Mouse (Mus musculus) thymus, adult 2 months (tissue): ENCODE measurements at regions not wholly inside any gene's neighbourhood (a gene's known extent, or its start where the extent isn't known, plus 50 kb on each side); places are given as distances from the start of the nearest gene placed in this dataset.

Source experiments
- DNase-seq: peaks from one replicate; pipeline ENCODE4 v3.0.0; 2021
- H3K27ac ChIP-seq: fragments of 200-500 bp; 2 replicates; pipeline ENCODE4 v1.5.1; 2012; ENCODE audit warnings: low read length, control low read depth; ENCODE audit not compliant: control insufficient read depth, insufficient read depth
- H3K27me3 ChIP-seq: fragments of 200-500 bp; 2 replicates; pipeline ENCODE4 v1.6.1; 2012; ENCODE audit warnings: mild to moderate bottlenecking, low read length, moderate library complexity, mixed read lengths; ENCODE audit not compliant: control insufficient read depth, insufficient read depth
- H3K36me3 ChIP-seq: fragments of 200-500 bp; 2 replicates; pipeline ENCODE4 v1.6.1; 2012; ENCODE audit warnings: mild to moderate bottlenecking, low read length, moderate library complexity; ENCODE audit not compliant: control insufficient read depth, insufficient read depth
- H3K4me1 ChIP-seq: fragments of 200-500 bp; replicated peaks from 2 replicates; pipeline ENCODE4 v1.6.1; 2012; ENCODE audit warnings: low read length; ENCODE audit not compliant: control insufficient read depth, insufficient read depth
- H3K4me3 ChIP-seq: fragments of 200-500 bp; 2 replicates; pipeline ENCODE4 v1.5.1; 2012; ENCODE audit warnings: mild to moderate bottlenecking, low read length, control low read depth, moderate library complexity; ENCODE audit not compliant: control insufficient read depth, insufficient read depth
- CTCF ChIP-seq: fragments of 200-500 bp; IDR thresholded peaks from 2 replicates; pipeline ENCODE4 v1.5.1; 2012; ENCODE audit warnings: mild to moderate bottlenecking, control low read depth, low read length, moderate library complexity, borderline replicate concordance; ENCODE audit not compliant: control insufficient read depth, poor library complexity, insufficient read depth; ENCODE audit errors: extremely low read depth
- POLR2A ChIP-seq: fragments of 200-500 bp; IDR thresholded peaks from 2 replicates; pipeline ENCODE4 v1.6.1; 2012; ENCODE audit warnings: mild to moderate bottlenecking, low read length, control low read depth, moderate library complexity; ENCODE audit not compliant: control insufficient read depth, poor library complexity, insufficient read depth; ENCODE audit errors: extremely low read depth
- WGBS: fragments of 180-500 bp; shearing (Covaris S2); methylation state at CpG from one replicate; pipeline ENCODE4 v1.1.7; 2018; 5-methylcytosine and 5-hydroxymethylcytosine counted together

GRCm38 (mm10) chr17:68097436-68097835 lies 93.5 kb upstream of the Arhgap28 start:
- no peaks in the 10 kb centered on the region for H3K27me3 ChIP-seq
- no peak for TF ChIP-seq POLR2A
- TF ChIP-seq CTCF = no peak
- no peaks in the 10 kb centered on the region for H3K4me1 ChIP-seq
- no peaks in the 10 kb centered on the region for H3K36me3 ChIP-seq
- WGBS = 89% methylated on average over 6 of the region's 6 CpGs
- H3K27ac ChIP-seq = no peak overlapping the region
- DNase-seq = no peak
- H3K4me3 ChIP-seq = no peak overlapping the region

GRCm38 (mm10) chr17:68100093-68100492 lies 96.2 kb upstream of the Arhgap28 start:
- H3K27me3 ChIP-seq = no peaks in the 10 kb centered on the region
- H3K4me1 ChIP-seq = no peaks in the 10 kb centered on the region
- WGBS = 18% methylated on average over 2 of the region's 2 CpGs
- TF ChIP-seq CTCF (no peak), POLR2A (no peak)
- no peaks in the 10 kb centered on the region for H3K36me3 ChIP-seq
- no peak overlapping the region for H3K4me3 ChIP-seq
- DNase-seq = no peak
- no peak overlapping the region for H3K27ac ChIP-seq

DNA sequence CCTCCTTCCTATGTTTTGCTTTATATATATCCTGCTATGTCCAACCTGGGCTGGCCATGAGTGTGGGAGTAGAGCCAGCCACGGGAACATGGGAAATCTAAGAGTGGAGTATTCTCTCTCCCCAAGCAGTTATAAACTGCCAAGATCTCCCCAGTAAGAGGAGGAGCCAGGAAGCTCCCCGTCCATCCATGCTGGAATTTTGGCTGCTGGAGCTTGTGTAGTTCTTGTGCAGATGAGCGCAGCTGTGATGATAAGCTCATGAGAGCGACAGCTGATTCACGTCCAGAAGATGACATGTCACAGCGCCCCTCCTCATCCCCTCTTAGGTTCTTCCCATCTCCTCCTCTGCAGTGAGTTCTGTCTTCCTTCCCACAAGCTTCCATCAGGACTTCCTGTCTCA lies 99.4 kb upstream of the Arhgap28 start:
- no peak for DNase-seq
- H3K4me1 ChIP-seq = no peaks in the 10 kb centered on the region
- H3K4me3 ChIP-seq = no peak overlapping the region
- H3K27ac ChIP-seq = no peak overlapping the region
- TF ChIP-seq CTCF (no peak), POLR2A (no peak)
- 88% methylated on average over 6 of the region's 6 CpGs for WGBS
- no peaks in the 10 kb centered on the region for H3K27me3 ChIP-seq
- no peaks in the 10 kb centered on the region for H3K36me3 ChIP-seq

GRCm38 (mm10) chr17:68106366-68106765 lies 102.4 kb upstream of the Arhgap28 start:
- Histone ChIP-seq H3K27me3 (no peaks in the 10 kb centered on the region), H3K4me1 (no peaks in the 10 kb centered on the region), H3K4me3 (no peak overlapping the region), H3K27ac (no peak overlapping the region), H3K36me3 (no peaks in the 10 kb centered on the region)
- no peak for TF ChIP-seq CTCF
- TF ChIP-seq POLR2A = no peak
- DNase-seq = no peak
- 16% methylated on average over 8 of the region's 8 CpGs for WGBS

DNA sequence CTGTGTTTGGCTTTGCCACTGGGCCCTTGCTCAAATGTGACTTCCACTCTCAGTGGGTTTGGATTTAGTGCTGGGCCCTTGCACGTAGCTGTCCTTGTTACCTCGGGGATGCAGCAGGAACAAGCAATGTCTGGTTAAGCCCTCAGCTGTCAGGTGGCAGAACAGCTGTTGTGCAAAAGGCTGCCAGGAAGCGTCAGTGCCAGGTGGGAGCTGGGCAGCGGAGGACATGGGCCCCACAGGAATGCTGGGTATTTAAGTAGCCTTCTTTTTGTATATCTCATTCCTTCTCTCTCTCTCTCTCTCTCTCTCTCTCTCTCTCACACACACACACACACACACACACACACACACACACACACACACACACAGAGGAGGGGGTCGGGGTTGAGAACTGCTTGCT lies 104.0 kb upstream of the Arhgap28 start:
- DNase-seq = no peak
- no peaks in the 10 kb centered on the region for H3K4me1 ChIP-seq
- H3K27me3 ChIP-seq = no peaks in the 10 kb centered on the region
- TF ChIP-seq CTCF (no peak), POLR2A (no peak)
- no peaks in the 10 kb centered on the region for H3K36me3 ChIP-seq
- H3K4me3 ChIP-seq = no peak overlapping the region
- WGBS = 42% methylated on average over 5 of the region's 5 CpGs
- no peak overlapping the region for H3K27ac ChIP-seq

DNA sequence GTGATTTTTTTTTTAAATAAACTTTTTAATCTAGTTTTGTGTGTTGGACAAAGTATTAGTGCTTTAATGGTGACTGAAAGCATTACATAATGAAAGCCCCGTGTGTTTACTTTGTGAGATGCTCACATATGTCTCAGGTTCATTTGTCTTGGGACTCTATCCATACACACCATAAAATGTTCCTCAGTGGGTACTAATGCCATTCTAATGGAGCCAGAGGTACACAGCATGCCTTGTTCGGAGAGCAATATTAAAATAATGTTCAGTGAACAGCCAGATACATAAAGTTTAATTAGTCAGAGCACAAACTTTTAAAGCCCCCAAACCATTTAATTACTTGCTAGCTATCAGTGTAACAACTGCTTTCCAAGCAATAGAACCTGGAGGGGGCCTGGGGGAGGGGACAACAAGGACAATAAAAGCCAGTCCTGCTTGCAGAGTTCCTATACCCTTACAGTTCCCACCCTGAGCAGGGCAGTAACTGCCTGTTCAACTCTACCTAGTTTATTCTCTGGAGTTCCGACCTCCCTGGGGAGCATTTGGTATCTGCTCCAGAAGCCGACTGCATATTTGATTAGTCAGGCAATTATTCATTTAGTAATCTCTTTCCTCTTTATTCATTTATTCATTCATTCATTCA lies 108.0 kb upstream of the Arhgap28 start:
- Histone ChIP-seq H3K27ac (no peak overlapping the region), H3K4me1 (no peaks in the 10 kb centered on the region), H3K4me3 (no peak overlapping the region), H3K36me3 (no peaks in the 10 kb centered on the region), H3K27me3 (no peaks in the 10 kb centered on the region)
- TF ChIP-seq POLR2A (no peak), CTCF (no peak)
- DNase-seq = no peak
- 96% methylated on average over 4 of the region's 4 CpGs for WGBS

GRCm38 (mm10) chr17:68112763-68113330 lies 108.9 kb upstream of the Arhgap28 start:
- WGBS = 93% methylated on average over 5 of the region's 5 CpGs
- Histone ChIP-seq H3K36me3 (no peaks in the 10 kb centered on the region), H3K27me3 (no peaks in the 10 kb centered on the region), H3K4me3 (no peak overlapping the region), H3K27ac (no peak overlapping the region), H3K4me1 (no peaks in the 10 kb centered on the region)
- DNase-seq = no peak
- TF ChIP-seq POLR2A = no peak
- no peak for TF ChIP-seq CTCF
